ENCODE assay signal across 8 mouse cellular contexts in the genomic region with DNA sequence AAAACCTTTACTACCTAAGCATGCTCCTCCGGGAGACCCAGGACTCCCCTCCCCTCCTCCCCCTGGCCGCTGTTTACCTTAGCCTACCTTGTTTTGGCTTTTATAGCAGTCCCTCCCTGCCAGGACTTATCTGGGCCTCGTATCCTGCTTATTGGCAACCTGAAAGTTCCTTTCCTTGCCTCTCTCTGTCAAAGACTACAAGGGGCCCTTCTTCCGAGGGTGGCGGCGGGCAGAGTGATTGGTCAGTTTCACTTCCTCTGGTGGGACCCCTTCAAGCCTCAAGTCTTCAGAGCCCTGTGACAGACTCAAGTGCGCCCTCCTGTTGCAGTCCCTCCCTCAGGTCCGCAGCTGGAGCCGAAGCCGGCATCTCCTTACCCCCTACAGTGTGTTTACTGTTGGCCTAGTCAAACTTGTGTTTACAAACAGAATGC. TPM values are rescaled to one million over a fixed set of nuclear protein-coding genes. Genes with fewer than 3 reads are reported as not detected.
DNase-seq lines count a peak whose midpoint lies in the region; ATAC-seq and TF ChIP-seq lines count a peak whose summit lies in the region.

No protein-coding gene starts in this region.

- H3K4me1 ChIP-seq in ES-Bruce4 (ENCODE audit: control insufficient read depth, insufficient read depth, low read length), result peaks cover 4% of the 10 kb centered on the region
- H3K4me1 ChIP-seq in erythroblast, embryonic 14.5 days (ENCODE audit: control insufficient read depth), result peaks cover 57% of the 10 kb centered on the region

- H3K9ac ChIP-seq in ES-Bruce4 (ENCODE audit: low read depth, poor library complexity, severe bottlenecking), result no peak overlapping the region; the same call in 1 of the 2 replicates

- peak overlapping the region; percentile 47 for H3K4me3 ChIP-seq in ES-Bruce4 (ENCODE audit: low read depth, low read length)
- H3K4me3 ChIP-seq in erythroblast, embryonic 14.5 days (replicated peaks), result peak overlapping the region; percentile 92
- H3K4me3 ChIP-seq in layer of hippocampus, adult 2 months, result peak overlapping the region; percentile 97

- H3K27me3 ChIP-seq in ES-Bruce4 (ENCODE audit: control insufficient read depth, insufficient read depth, low read length, poor library complexity, severe bottlenecking), result no peaks in the 10 kb centered on the region
- H3K27me3 ChIP-seq in erythroblast, embryonic 14.5 days (ENCODE audit: control insufficient read depth), result no peaks in the 10 kb centered on the region

- no peak for ATAC-seq in activated CD4-positive, CD25-positive, alpha-beta regulatory T cell, adult 4 months

- H3K27ac ChIP-seq in ES-Bruce4 (ENCODE audit: insufficient read depth, low read length), result no peak overlapping the region
- H3K27ac ChIP-seq in layer of hippocampus, adult 2 months, result peak overlapping the region; percentile 100

- no peaks in the 10 kb centered on the region for H3K36me3 ChIP-seq in ES-Bruce4 (ENCODE audit: control insufficient read depth, insufficient read depth, low read length, poor library complexity, severe bottlenecking)
- H3K36me3 ChIP-seq in erythroblast, embryonic 14.5 days (ENCODE audit: control insufficient read depth), result peaks cover 6% of the 10 kb centered on the region

- TF ChIP-seq EP300 in ES-Bruce4 (IDR thresholded peaks at IDR 0.05; ENCODE audit: insufficient read depth, low read depth, low read length), result no peak

- intact Hi-C loops in heart, postnatal 36 days (cut with DNase I), result loop anchor here (5.0 kb wide), 1 partner anchor 48 kb away; no protein-coding TSS in a partner anchor

- H3K9me3 ChIP-seq in ES-Bruce4 (replicated peaks; ENCODE audit: control insufficient read depth, insufficient read depth, low read length, poor library complexity, severe bottlenecking), result no peaks in the 10 kb centered on the region
- H3K9me3 ChIP-seq in erythroblast, embryonic 14.5 days (ENCODE audit: control insufficient read depth, low read length), result no peaks in the 10 kb centered on the region

- peak; percentile 57 to 66 for DNase-seq in adrenal gland, postnatal 36 days
- DNase-seq in heart, postnatal 36 days, result peak; percentile 55 to 56
- DNase-seq in layer of hippocampus, adult 2 months (ENCODE audit: low spot score in 2 of 2), result peak in 1 of 2 experiments; percentile 58
- peak; percentile 56 for DNase-seq in lung, postnatal 25 days (ENCODE audit: low spot score)
- peak; percentile 66 for DNase-seq in retina, embryonic 14.5 days (ENCODE audit: low spot score)

- peak; percentile 51 for TF ChIP-seq CTCF in ES-Bruce4 (IDR thresholded peaks at IDR 0.05; ENCODE audit: low read depth, low read length)
- TF ChIP-seq CTCF in layer of hippocampus, adult 2 months (conservative IDR thresholded peaks at IDR 0.05), result peak; percentile 66

- no peak for TF ChIP-seq POLR2A in ES-Bruce4 (IDR thresholded peaks at IDR 0.05; ENCODE audit: insufficient read depth, low read length)

RNA-seq across cellular contexts. Expression of a gene that starts 1.6 kb away (rescaled TPM):
- polyA plus RNA-seq in ES-Bruce4 (2011; ENCODE audit: insufficient read depth, insufficient read length, low read depth, missing spikeins), result 23.2 and 28.1 TPM in 2 replicates
- 10 to 100 TPM; 55.1 to 60.0 TPM for total RNA-seq in adrenal gland, postnatal 36 days (2021)
- 0.13 and 0.25 TPM in 2 replicates for polyA plus RNA-seq in erythroblast, embryonic 14.5 days (2012)
- 10 to 100 TPM; 75.9 to 76.1 TPM for total RNA-seq in heart, postnatal 36 days (2021)
- 100 to 1,000 TPM; 133 to 141 TPM for total RNA-seq in layer of hippocampus, adult 2 months (2021)
- polyA plus RNA-seq in activated CD4-positive, CD25-positive, alpha-beta regulatory T cell, adult 4 months (2017; shearing (Covaris generic)), result 10 to 100 TPM in 1 of 2 experiments, 1 to 10 TPM in 1; 7.9 to 10.4 TPM

RNA-seq across cellular contexts. Expression of a gene that starts 1.8 kb away (rescaled TPM):
- 76.6 and 77.0 TPM in 2 replicates for polyA plus RNA-seq in ES-Bruce4 (2011; ENCODE audit: insufficient read depth, insufficient read length, low read depth, missing spikeins)
- 100 to 1,000 TPM; 148 to 173 TPM for total RNA-seq in adrenal gland, postnatal 36 days (2021)
- 8.5 and 11.0 TPM in 2 replicates for polyA plus RNA-seq in erythroblast, embryonic 14.5 days (2012)
- total RNA-seq in heart, postnatal 36 days (2021), result 10 to 100 TPM; 48.1 to 50.0 TPM
- 100 to 1,000 TPM; 215 to 228 TPM for total RNA-seq in layer of hippocampus, adult 2 months (2021)
- polyA plus RNA-seq in activated CD4-positive, CD25-positive, alpha-beta regulatory T cell, adult 4 months (2017; shearing (Covaris generic)), result 10 to 100 TPM; 59.9 to 63.9 TPM

RNA-seq across cellular contexts. Expression of a gene that starts 59.2 kb away (rescaled TPM):
- polyA plus RNA-seq in ES-Bruce4 (2011; ENCODE audit: insufficient read depth, insufficient read length, low read depth, missing spikeins), result 89.9 and 93.6 TPM in 2 replicates
- total RNA-seq in adrenal gland, postnatal 36 days (2021), result 100 to 1,000 TPM; 161 to 261 TPM
- polyA plus RNA-seq in erythroblast, embryonic 14.5 days (2012), result 2.4 and 2.6 TPM in 2 replicates
- total RNA-seq in heart, postnatal 36 days (2021), result 10 to 100 TPM; 79.7 to 89.1 TPM
- 10 to 100 TPM; 78.3 to 80.8 TPM for total RNA-seq in layer of hippocampus, adult 2 months (2021)
- 10 to 100 TPM; 36.5 to 43.0 TPM for polyA plus RNA-seq in activated CD4-positive, CD25-positive, alpha-beta regulatory T cell, adult 4 months (2017; shearing (Covaris generic))

Comparison
In these comparisons a context has a peak if more than half of its experiments do, and no peak if none do; other contexts are left out.
1. H3K4me3 ChIP-seq: peak in every context shown above with its lines; median percentile 97 in layer of hippocampus, adult 2 months; 92 in erythroblast, embryonic 14.5 days; 47 in ES-Bruce4.